Mouse (Mus musculus) neural tube, embryonic 11.5 days (tissue): ENCODE measurements around the gene Tymp. TPM values are rescaled to one million over a fixed set of nuclear protein-coding genes. Genes with fewer than 3 reads are reported as not detected.

Experiments used
- ATAC-seq: fragments of 200-750 bp; cut with Nextera tagmentation; 2 replicates; pipeline ENCODE4 v1.8.0; 2017; ENCODE audit warnings: moderate number of reproducible peaks, mild to moderate bottlenecking, moderate TSS enrichment, moderate library complexity; ENCODE audit not compliant: insufficient read depth, low FRiP score, low TSS enrichment
- DNase-seq: peaks from one replicate; pipeline ENCODE4 v3.0.0-alpha.2; 2015; ENCODE audit warnings: low spot score
- H3K27ac ChIP-seq: fragments of 300-500 bp; sonication (generic); 2 replicates; pipeline ENCODE4 v1.5.1; 2014; ENCODE audit warnings: low read depth, mild to moderate bottlenecking, low read length
- H3K27me3 ChIP-seq: fragments of 300-500 bp; sonication (generic); 2 replicates; pipeline ENCODE4 v1.6.1; 2014; ENCODE audit warnings: mild to moderate bottlenecking, low read length, mixed read lengths; ENCODE audit not compliant: control insufficient read depth, insufficient read depth
- H3K36me3 ChIP-seq: fragments of 300-500 bp; sonication (generic); 2 replicates; pipeline ENCODE4 v1.6.1; 2014; ENCODE audit warnings: mild to moderate bottlenecking, low read length, moderate library complexity, mixed read lengths; ENCODE audit not compliant: control insufficient read depth, insufficient read depth
- H3K4me1 ChIP-seq: fragments of 300-500 bp; sonication (generic); 2 replicates; pipeline ENCODE4 v1.6.1; 2014; ENCODE audit warnings: low read length, mixed read lengths; ENCODE audit not compliant: control insufficient read depth, insufficient read depth
- H3K4me2 ChIP-seq: fragments of 300-500 bp; sonication (generic); 2 replicates; pipeline ENCODE4 v1.6.1; 2014; ENCODE audit warnings: low read depth, mild to moderate bottlenecking, moderate library complexity
- H3K4me3 ChIP-seq: fragments of 300-500 bp; sonication (generic); 2 replicates; pipeline ENCODE4 v1.5.1; 2014; ENCODE audit warnings: low read depth, low read length
- H3K9ac ChIP-seq: fragments of 300-500 bp; sonication (generic); 2 replicates; pipeline ENCODE4 v1.6.1; 2014; ENCODE audit warnings: mild to moderate bottlenecking, low read length
- H3K9me3 ChIP-seq: fragments of 300-500 bp; sonication (generic); 2 replicates; pipeline ENCODE4 v1.6.1; 2016; ENCODE audit warnings: low read length; ENCODE audit not compliant: control insufficient read depth
- WGBS: fragments of 180-500 bp; shearing (Covaris S2); extraction: QIAGEN DNeasy Blood & Tissue Kit; methylation state at CpG from one replicate; pipeline ENCODE4 v1.1.7; 2014; 5-methylcytosine and 5-hydroxymethylcytosine counted together
- polyA plus RNA-seq: library from polyadenylated mRNA; unstranded; fragments of >200 nt; fragmentation: Nextera tagmentation; extraction: Ambion mirVana; gene quantifications from 2 replicates; pipeline ENCODE4 v1.2.1, GENCODE M21; 2014

Tymp gene
- polyA plus RNA-seq, 1 experiment from 2014 or later, result 2.0 TPM

DNA sequence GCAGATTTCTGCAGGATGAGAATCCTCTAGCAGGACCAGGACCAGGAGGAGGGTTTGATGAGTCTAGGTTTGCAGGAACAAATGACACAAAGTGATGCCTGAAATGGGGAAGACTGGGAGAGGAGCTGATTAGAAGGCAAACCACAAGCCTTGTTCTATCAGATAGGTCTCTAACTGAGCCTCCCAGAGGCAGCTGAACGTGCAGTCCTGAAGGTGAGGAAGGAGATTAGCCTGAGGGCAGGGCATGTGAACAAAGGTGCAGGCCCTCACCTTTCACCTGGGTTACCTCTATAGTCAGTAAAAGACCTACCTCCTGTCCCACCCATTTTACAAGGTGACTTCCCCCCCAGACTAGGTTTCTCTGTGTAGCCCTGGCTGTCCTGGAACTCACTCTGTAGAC lies 22.9 kb upstream of the Tymp start:
- H3K9me3 ChIP-seq, result no peaks in the 10 kb centered on the region
- no peaks in the 10 kb centered on the region for H3K36me3 ChIP-seq
- H3K27me3 ChIP-seq, result no peaks in the 10 kb centered on the region
- ATAC-seq (no peak), DNase-seq (no peak)
- H3K9ac ChIP-seq, result no peak overlapping the region
- H3K4me3 ChIP-seq, result no peak overlapping the region
- H3K4me2 ChIP-seq, result no peak overlapping the region
- 62% methylated on average over 1 of the region's 1 CpGs for WGBS
- H3K27ac ChIP-seq, result no peak overlapping the region
- H3K4me1 ChIP-seq, result no peaks in the 10 kb centered on the region

DNA sequence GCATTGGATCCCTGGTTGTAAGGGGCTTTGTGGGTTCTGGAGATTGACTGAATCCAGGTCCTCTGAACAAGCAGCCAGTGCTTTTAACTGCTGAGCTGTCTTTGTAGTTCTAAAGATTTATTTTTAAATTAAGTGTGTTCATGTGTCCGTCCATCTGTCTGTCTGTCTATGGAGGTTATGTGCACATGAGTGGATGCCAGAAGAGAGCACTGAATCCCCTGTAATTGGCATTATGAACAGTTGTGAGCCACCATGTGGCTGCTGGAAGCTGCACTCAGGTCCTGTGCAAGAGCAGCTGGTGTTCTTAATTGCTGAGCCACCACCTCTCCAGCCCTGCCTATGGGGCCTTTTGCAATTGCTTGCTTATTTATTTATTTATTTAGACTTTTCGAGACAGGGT lies 21.3 kb upstream of the Tymp start:
- H3K27ac ChIP-seq, result no peak overlapping the region
- no peaks in the 10 kb centered on the region for H3K9me3 ChIP-seq
- ATAC-seq (no peak), DNase-seq (no peak)
- no peak overlapping the region for H3K4me2 ChIP-seq
- whole genome bisulfite sequencing, result 78% methylated on average over 2 of the region's 2 CpGs
- H3K36me3 ChIP-seq, result no peaks in the 10 kb centered on the region
- no peak overlapping the region for H3K9ac ChIP-seq
- H3K27me3 ChIP-seq, result no peaks in the 10 kb centered on the region
- H3K4me1 ChIP-seq, result no peaks in the 10 kb centered on the region
- no peak overlapping the region for H3K4me3 ChIP-seq

DNA sequence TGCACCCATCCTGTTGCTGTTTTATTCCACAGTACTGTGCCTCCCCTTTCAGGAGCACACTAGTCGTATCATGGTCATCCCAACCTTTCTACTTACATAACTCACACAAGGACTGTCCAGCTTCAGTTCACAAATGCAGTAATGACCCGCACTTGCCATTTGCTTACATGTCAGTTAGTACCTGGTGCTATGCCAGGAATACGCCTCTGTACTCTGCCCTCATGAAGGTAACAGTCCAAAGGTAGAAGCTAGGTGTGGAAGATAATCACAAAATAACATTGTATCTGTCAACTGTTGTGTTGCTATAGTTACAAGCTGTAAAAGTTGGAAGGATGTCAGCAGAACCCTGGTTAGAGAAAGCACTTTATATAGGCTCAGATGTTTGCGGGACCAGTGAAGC lies 20.0 kb upstream of the Tymp start:
- no peak overlapping the region for H3K9ac ChIP-seq
- no peaks in the 10 kb centered on the region for H3K4me1 ChIP-seq
- H3K27me3 ChIP-seq, result no peaks in the 10 kb centered on the region
- H3K9me3 ChIP-seq, result no peaks in the 10 kb centered on the region
- DNase-seq (no peak), ATAC-seq (no peak)
- H3K36me3 ChIP-seq, result no peaks in the 10 kb centered on the region
- 92% methylated on average over 4 of the region's 4 CpGs for WGBS
- no peak overlapping the region for H3K4me3 ChIP-seq
- no peak overlapping the region for H3K4me2 ChIP-seq
- no peak overlapping the region for H3K27ac ChIP-seq

DNA sequence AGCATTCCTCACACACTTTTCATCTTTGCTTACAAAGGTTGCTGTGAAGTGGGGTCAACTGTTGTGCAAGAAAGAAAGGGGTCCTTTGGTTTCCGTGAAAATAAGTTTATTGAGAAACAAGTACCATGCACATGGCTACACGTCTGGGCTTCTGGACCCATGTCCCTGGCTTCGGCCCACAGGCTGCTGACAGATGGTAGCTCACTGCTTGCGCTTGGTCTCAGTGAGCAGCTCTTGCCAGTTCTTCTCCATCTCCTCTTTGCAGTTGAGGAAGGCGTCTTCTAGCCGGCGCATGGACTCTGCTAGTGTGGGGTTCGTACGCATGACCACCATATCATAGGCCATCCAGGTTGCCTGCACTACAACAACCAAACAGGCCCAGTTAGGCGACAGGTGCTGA lies 13.2 kb upstream of the Tymp start:
- Histone ChIP-seq H3K36me3 (no peaks in the 10 kb centered on the region), H3K9me3 (no peaks in the 10 kb centered on the region), H3K4me1 (no peaks in the 10 kb centered on the region), H3K9ac (no peak overlapping the region), H3K4me2 (no peak overlapping the region), H3K27ac (no peak overlapping the region), H3K27me3 (no peaks in the 10 kb centered on the region), H3K4me3 (no peak overlapping the region)
- 93% methylated on average over 10 of the region's 10 CpGs for WGBS
- ATAC-seq, result no peak
- DNase-seq, result no peak

DNA sequence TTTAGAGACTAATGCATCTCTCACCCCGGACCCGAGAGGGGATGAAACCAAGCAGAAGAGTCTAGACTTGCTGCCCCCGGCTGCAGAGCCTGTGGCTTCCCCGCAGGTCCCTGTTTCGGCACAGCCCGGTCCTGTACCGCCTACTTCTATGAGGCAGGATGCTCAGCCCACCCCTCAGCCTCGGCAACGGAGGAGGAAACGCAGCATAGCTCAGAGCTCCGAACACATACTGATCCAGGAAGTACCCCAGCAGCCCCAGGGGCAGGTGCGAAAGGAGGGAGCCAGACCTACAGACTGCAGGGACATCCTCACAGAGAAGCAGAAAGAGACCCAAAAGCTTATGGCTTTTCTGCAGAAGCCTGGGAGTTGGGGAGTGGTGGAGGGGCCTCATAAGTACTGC lies 10.3 kb upstream of the Tymp start:
- DNase-seq, result no peak
- Histone ChIP-seq H3K9me3 (no peaks in the 10 kb centered on the region), H3K27ac (no peak overlapping the region), H3K27me3 (no peaks in the 10 kb centered on the region), H3K4me2 (no peak overlapping the region), H3K4me1 (no peaks in the 10 kb centered on the region), H3K4me3 (no peak overlapping the region), H3K9ac (no peak overlapping the region), H3K36me3 (no peaks in the 10 kb centered on the region)
- WGBS, result 50% methylated on average over 12 of the region's 12 CpGs
- ATAC-seq, result no peak

DNA sequence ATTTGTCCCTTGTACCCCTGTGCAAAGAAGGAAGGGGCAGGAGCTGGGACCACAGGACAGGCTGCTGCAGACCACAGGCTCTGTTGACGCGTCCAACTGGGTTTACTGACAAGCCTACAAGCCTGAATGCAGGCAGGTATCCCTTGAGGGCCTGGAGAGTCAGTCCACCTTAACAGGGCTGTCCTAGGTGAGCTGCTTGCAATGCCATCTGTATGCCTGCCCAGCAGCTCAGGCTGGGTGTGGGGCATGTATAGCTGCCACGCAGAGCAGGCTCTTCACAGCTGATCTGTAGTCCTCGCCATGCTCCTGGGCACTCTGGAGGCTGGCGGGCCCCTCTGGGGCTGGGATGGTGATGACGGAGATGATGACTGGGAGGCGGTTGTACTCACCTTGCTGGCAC lies 7.8 kb upstream of the Tymp start, which contains the start of gene Klhdc7b:
Gene Klhdc7b, plus strand, starts transcription at position 301 of the 400 bp plus-strand sequence.
- no peaks in the 10 kb centered on the region for H3K36me3 ChIP-seq
- 88% methylated on average over 7 of the region's 7 CpGs for WGBS
- H3K4me2 ChIP-seq, result no peak within 1 kb of the TSS
- no peaks in the 10 kb centered on the region; the same call in 1 of the 2 replicates for H3K4me1 ChIP-seq
- no peak within 1 kb of the TSS for H3K4me3 ChIP-seq
- peaks cover 5% of the 10 kb centered on the region for H3K27me3 ChIP-seq
- no peaks in the 10 kb centered on the region for H3K9me3 ChIP-seq
- no peak for DNase-seq
- no peak for ATAC-seq
- H3K27ac ChIP-seq, result no peak within 1 kb of the TSS
- H3K9ac ChIP-seq, result no peak within 1 kb of the TSS

DNA sequence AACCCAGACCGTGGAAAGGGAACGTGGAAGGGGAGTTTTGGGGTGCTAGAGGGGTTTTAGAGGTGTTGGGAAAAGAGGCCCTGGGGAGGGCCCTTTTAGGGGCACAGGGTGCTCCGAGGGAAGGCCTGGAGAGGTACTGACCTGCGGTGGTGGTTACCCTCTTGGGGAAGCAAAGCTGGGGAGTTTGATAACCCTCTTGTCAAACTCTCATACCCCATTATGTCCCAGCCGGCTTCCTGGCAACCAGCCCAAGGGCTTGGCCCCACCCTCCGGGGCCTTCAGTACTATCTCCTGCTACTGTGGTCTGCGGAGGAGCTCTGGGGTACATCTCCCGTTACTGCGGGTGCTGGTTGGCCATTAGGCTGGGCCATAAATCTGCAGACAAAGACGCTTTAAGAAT lies 2.6 kb upstream of the Tymp start:
- DNase-seq (peak; percentile 20), ATAC-seq (no peak)
- no peaks in the 10 kb centered on the region for H3K36me3 ChIP-seq
- H3K4me3 ChIP-seq, result peak overlapping the region; percentile 34
- H3K9me3 ChIP-seq, result no peaks in the 10 kb centered on the region
- no peak overlapping the region for H3K9ac ChIP-seq
- peaks cover 6% of the 10 kb centered on the region; the same call in 1 of the 2 replicates for H3K4me1 ChIP-seq
- peak overlapping the region; percentile 58 for H3K4me2 ChIP-seq
- 5% methylated on average over 10 of the region's 10 CpGs for WGBS
- peaks cover 40% of the 10 kb centered on the region for H3K27me3 ChIP-seq
- no peak overlapping the region for H3K27ac ChIP-seq

DNA sequence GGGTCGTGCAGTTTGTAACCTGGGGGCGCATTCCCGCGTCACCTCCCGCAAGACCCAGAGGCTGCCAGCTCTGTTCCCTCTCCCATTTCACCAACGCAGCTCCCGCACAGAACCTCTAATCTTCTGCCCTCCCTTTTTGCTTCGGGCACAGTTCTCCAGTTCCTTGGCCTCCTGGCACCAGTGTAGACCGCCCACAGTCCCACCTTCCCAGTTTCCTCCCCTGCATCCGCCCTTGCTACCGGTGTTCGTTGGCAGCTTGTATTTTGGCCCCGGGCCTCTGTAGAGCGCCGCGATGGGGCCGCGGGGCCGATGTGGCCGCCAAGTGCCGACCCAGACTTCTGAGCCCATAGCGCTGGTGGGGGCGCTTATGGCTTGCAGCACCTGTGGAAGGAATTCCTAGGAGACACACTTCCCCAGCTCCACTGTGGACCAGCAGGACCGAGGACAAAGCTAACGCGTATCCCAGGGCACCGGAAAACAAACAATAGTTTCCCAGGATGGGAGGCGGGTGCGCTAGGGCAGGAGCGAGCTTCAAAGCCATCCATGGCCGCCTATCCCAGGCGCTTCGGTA lies 2.1 kb upstream of the Tymp start, which contains the start of gene Odf3b:
Gene Odf3b, minus strand, starts transcription at position 452 of the 571 bp plus-strand sequence.
- peaks cover 8% of the 10 kb centered on the region; the same call in 1 of the 2 replicates for H3K4me1 ChIP-seq
- ATAC-seq, result no peak
- H3K4me2 ChIP-seq, result peak within 1 kb of the TSS; percentile 58
- no peak within 1 kb of the TSS for H3K27ac ChIP-seq
- H3K27me3 ChIP-seq, result peaks cover 40% of the 10 kb centered on the region
- peak; percentile 51 for DNase-seq
- under 1% methylated on average over 32 of the region's 33 CpGs for WGBS
- H3K36me3 ChIP-seq, result no peaks in the 10 kb centered on the region
- peak within 1 kb of the TSS; percentile 32; the same call in 1 of the 2 replicates for H3K9ac ChIP-seq
- H3K4me3 ChIP-seq, result peak within 1 kb of the TSS; percentile 34
- H3K9me3 ChIP-seq, result no peaks in the 10 kb centered on the region
